Mouse (Mus musculus): ENCODE results near the gene Ssr1. TPM values are rescaled to one million over a fixed set of nuclear protein-coding genes. Genes with fewer than 3 reads are reported as not detected.

Ssr1 gene
- polyA plus RNA-seq, 1 experiment from 2014 or later = 128 TPM

- ATAC-seq (ENCODE audit: insufficient number of reproducible peaks, insufficient read depth, low FRiP score, low TSS enrichment, low read depth) = no peak
- Histone ChIP-seq H3K9me3 (no peaks in the 10 kb centered on the region), H3K36me3 (peaks cover 93% of the 10 kb centered on the region), H3K4me3 (replicated peaks) (no peak overlapping the region), H3K27me3 (no peaks in the 10 kb centered on the region), H3K27ac (no peak overlapping the region), H3K4me1 (replicated peaks) (no peaks in the 10 kb centered on the region), H3K4me2 (no peak overlapping the region), H3K9ac (replicated peaks) (no peak overlapping the region)
- 95% methylated on average over 10 of the region's 10 CpGs for WGBS
Measured at GRCm38 (mm10) chr13:37980346-37980745, 13.7 kb downstream of the Ssr1 start.

- no peaks in the 10 kb centered on the region for H3K27me3 ChIP-seq
- no peaks in the 10 kb centered on the region for H3K9me3 ChIP-seq
- no peak overlapping the region for H3K27ac ChIP-seq
- WGBS = 95% methylated on average over 12 of the region's 12 CpGs
- no peak overlapping the region for H3K4me2 ChIP-seq
- no peak overlapping the region for H3K9ac ChIP-seq (replicated peaks)
- peaks cover 89% of the 10 kb centered on the region for H3K36me3 ChIP-seq
- no peak for ATAC-seq (ENCODE audit: insufficient number of reproducible peaks, insufficient read depth, low FRiP score, low TSS enrichment, low read depth)
- H3K4me3 ChIP-seq (replicated peaks) = no peak overlapping the region
- no peaks in the 10 kb centered on the region for H3K4me1 ChIP-seq (replicated peaks)
Measured at GRCm38 (mm10) chr13:37979506-37979905, 14.5 kb downstream of the Ssr1 start.

- Histone ChIP-seq H3K4me1 (replicated peaks) (0 out of 2 replicates have a peak, but pooled peaks cover 6% of the 10 kb centered on the region), H3K27me3 (no peaks in the 10 kb centered on the region), H3K27ac (no peak overlapping the region), H3K4me2 (no peak overlapping the region), H3K9me3 (no peaks in the 10 kb centered on the region), H3K4me3 (replicated peaks) (no peak overlapping the region), H3K36me3 (peaks cover 43% of the 10 kb centered on the region), H3K9ac (replicated peaks) (no peak overlapping the region)
- 90% methylated on average over 5 of the region's 5 CpGs for WGBS
- ATAC-seq (ENCODE audit: insufficient number of reproducible peaks, insufficient read depth, low FRiP score, low TSS enrichment, low read depth) = no peak
Measured at GRCm38 (mm10) chr13:37974731-37975130, 19.3 kb downstream of the Ssr1 start.

- ATAC-seq (ENCODE audit: insufficient number of reproducible peaks, insufficient read depth, low FRiP score, low TSS enrichment, low read depth) = no peak
- H3K4me3 ChIP-seq (replicated peaks) = no peak overlapping the region
Measured at GRCm38 (mm10) chr13:37974036-37974435, 20.0 kb downstream of the Ssr1 start.

GRCm38 (mm10) chr13:37970887-37971530 is 23.0 kb downstream of the Ssr1 start:
- peaks cover 8% of the 10 kb centered on the region for H3K36me3 ChIP-seq
- no peak for ATAC-seq (ENCODE audit: insufficient number of reproducible peaks, insufficient read depth, low FRiP score, low TSS enrichment, low read depth)
- no peak overlapping the region for H3K4me3 ChIP-seq (replicated peaks)
- no peaks in the 10 kb centered on the region for H3K9me3 ChIP-seq
- H3K9ac ChIP-seq (replicated peaks) = no peak overlapping the region
- H3K4me1 ChIP-seq (replicated peaks) = peaks cover 22% of the 10 kb centered on the region
- no peaks in the 10 kb centered on the region for H3K27me3 ChIP-seq
- no peak overlapping the region for H3K27ac ChIP-seq
- 83% methylated on average over 11 of the region's 11 CpGs for WGBS
- H3K4me2 ChIP-seq = no peak overlapping the region

More at GRCm38 (mm10) chr13:37974036-37974435, 20.0 kb downstream of the Ssr1 start:
- Histone ChIP-seq H3K4me1 (replicated peaks) (0 out of 2 replicates have a peak, but pooled peaks cover 6% of the 10 kb centered on the region), H3K27me3 (no peaks in the 10 kb centered on the region), H3K9me3 (no peaks in the 10 kb centered on the region), H3K9ac (replicated peaks) (no peak overlapping the region), H3K27ac (no peak overlapping the region), H3K4me2 (no peak overlapping the region), H3K36me3 (peaks cover 36% of the 10 kb centered on the region)
- WGBS = 86% methylated on average over 6 of the region's 6 CpGs

- Histone ChIP-seq H3K4me2 (no peak overlapping the region), H3K27ac (no peak overlapping the region), H3K4me3 (replicated peaks) (no peak overlapping the region), H3K4me1 (replicated peaks) (peaks cover 23% of the 10 kb centered on the region), H3K9ac (replicated peaks) (no peak overlapping the region), H3K36me3 (no peaks in the 10 kb centered on the region), H3K9me3 (no peaks in the 10 kb centered on the region), H3K27me3 (0 out of 2 replicates have a peak, but pooled peaks cover 3% of the 10 kb centered on the region)
- ATAC-seq (ENCODE audit: insufficient number of reproducible peaks, insufficient read depth, low FRiP score, low TSS enrichment, low read depth) = no peak
- WGBS = 59% methylated on average over 8 of the region's 8 CpGs
Measured at GRCm38 (mm10) chr13:37969988-37970387, 24.0 kb downstream of the Ssr1 start.

GRCm38 (mm10) chr13:37969337-37969736 is 24.7 kb downstream of the Ssr1 start:
- no peak overlapping the region for H3K4me3 ChIP-seq (replicated peaks)
- ATAC-seq (ENCODE audit: insufficient number of reproducible peaks, insufficient read depth, low FRiP score, low TSS enrichment, low read depth) = 0 out of 2 replicates have a peak, but pooled peaks have one; percentile 34
- no peaks in the 10 kb centered on the region for H3K9me3 ChIP-seq
- H3K36me3 ChIP-seq = no peaks in the 10 kb centered on the region
- H3K4me1 ChIP-seq (replicated peaks) = peaks cover 27% of the 10 kb centered on the region
- H3K4me2 ChIP-seq = no peak overlapping the region
- WGBS = 8% methylated on average over 14 of the region's 14 CpGs
- no peak overlapping the region for H3K27ac ChIP-seq
- H3K9ac ChIP-seq (replicated peaks) = no peak overlapping the region
- H3K27me3 ChIP-seq = 0 out of 2 replicates have a peak, but pooled peaks cover 7% of the 10 kb centered on the region

- 56% methylated on average over 10 of the region's 10 CpGs for WGBS
- Histone ChIP-seq H3K27ac (peak overlapping the region; percentile 75), H3K27me3 (0 out of 2 replicates have a peak, but pooled peaks cover 7% of the 10 kb centered on the region), H3K4me3 (replicated peaks) (no peak overlapping the region), H3K9ac (replicated peaks) (0 out of 2 replicates have a peak overlapping the region, but pooled peaks have one; percentile 28), H3K4me1 (replicated peaks) (peaks cover 29% of the 10 kb centered on the region), H3K9me3 (no peaks in the 10 kb centered on the region), H3K36me3 (no peaks in the 10 kb centered on the region), H3K4me2 (peak overlapping the region; percentile 22)
- ATAC-seq (ENCODE audit: insufficient number of reproducible peaks, insufficient read depth, low FRiP score, low TSS enrichment, low read depth) = no peak
Measured at GRCm38 (mm10) chr13:37967565-37967964, 26.5 kb downstream of the Ssr1 start.

- Histone ChIP-seq H3K4me1 (replicated peaks) (peaks cover 29% of the 10 kb centered on the region), H3K36me3 (no peaks in the 10 kb centered on the region), H3K4me2 (peak overlapping the region; percentile 22), H3K27me3 (0 out of 2 replicates have a peak, but pooled peaks cover 7% of the 10 kb centered on the region), H3K9ac (replicated peaks) (0 out of 2 replicates have a peak overlapping the region, but pooled peaks have one; percentile 28), H3K4me3 (replicated peaks) (no peak overlapping the region), H3K27ac (peak overlapping the region; percentile 75), H3K9me3 (no peaks in the 10 kb centered on the region)
- WGBS = 17% methylated on average over 12 of the region's 12 CpGs
- 0 out of 2 replicates have a peak, but pooled peaks have one; percentile 13 for ATAC-seq (ENCODE audit: insufficient number of reproducible peaks, insufficient read depth, low FRiP score, low TSS enrichment, low read depth)
Measured at GRCm38 (mm10) chr13:37967052-37967437, 27.0 kb downstream of the Ssr1 start.

GRCm38 (mm10) chr13:37966256-37967051 is 27.6 kb downstream of the Ssr1 start:
- ATAC-seq (ENCODE audit: insufficient number of reproducible peaks, insufficient read depth, low FRiP score, low TSS enrichment, low read depth) = no peak
- H3K36me3 ChIP-seq = no peaks in the 10 kb centered on the region
- no peaks in the 10 kb centered on the region for H3K9me3 ChIP-seq
- peak overlapping the region; percentile 22; the same call in 1 of the 2 replicates for H3K4me2 ChIP-seq
- H3K27me3 ChIP-seq = 0 out of 2 replicates have a peak, but pooled peaks cover 7% of the 10 kb centered on the region
- peaks cover 29% of the 10 kb centered on the region for H3K4me1 ChIP-seq (replicated peaks)
- H3K4me3 ChIP-seq (replicated peaks) = no peak overlapping the region
- H3K27ac ChIP-seq = peak overlapping the region; percentile 75
- WGBS = 76% methylated on average over 15 of the region's 15 CpGs
- H3K9ac ChIP-seq (replicated peaks) = no peak overlapping the region
